Mouse (Mus musculus) adrenal gland, postnatal 4 days (tissue): ENCODE measurements at regions not wholly inside any gene's neighbourhood (a gene's known extent, or its start where the extent isn't known, plus 50 kb on each side); places are given as distances from the start of the nearest gene placed in this dataset.

Experiments
- DNase-seq, 2 experiments: peaks; one replicate each; pipeline ENCODE4 v3.0.0; 2021 to 2022; ENCODE audit warnings: low spot score in 2 of 2, mixed read lengths in 2 of 2

DNA sequence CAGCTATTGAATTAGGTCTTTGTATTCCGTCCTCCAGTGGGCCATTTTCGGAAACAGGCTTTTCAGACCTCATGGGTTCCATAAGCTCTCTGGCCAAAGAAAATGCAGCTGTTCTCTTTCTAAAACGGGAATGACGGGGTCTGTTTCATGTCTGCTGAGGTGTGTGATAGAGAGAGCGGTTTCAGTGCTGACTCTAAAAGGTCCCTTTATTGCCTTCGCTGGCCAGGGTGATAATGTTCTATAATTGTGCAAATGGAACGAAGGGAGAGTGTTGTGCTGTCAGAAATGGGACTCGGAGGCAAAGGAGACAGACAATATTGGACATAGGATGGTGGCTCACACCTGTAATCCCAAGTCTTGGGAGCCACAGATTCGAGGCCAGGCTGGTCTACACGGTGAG is 53.5 kb upstream of the Osbpl8 start:
- DNase-seq, result no peak

DNA sequence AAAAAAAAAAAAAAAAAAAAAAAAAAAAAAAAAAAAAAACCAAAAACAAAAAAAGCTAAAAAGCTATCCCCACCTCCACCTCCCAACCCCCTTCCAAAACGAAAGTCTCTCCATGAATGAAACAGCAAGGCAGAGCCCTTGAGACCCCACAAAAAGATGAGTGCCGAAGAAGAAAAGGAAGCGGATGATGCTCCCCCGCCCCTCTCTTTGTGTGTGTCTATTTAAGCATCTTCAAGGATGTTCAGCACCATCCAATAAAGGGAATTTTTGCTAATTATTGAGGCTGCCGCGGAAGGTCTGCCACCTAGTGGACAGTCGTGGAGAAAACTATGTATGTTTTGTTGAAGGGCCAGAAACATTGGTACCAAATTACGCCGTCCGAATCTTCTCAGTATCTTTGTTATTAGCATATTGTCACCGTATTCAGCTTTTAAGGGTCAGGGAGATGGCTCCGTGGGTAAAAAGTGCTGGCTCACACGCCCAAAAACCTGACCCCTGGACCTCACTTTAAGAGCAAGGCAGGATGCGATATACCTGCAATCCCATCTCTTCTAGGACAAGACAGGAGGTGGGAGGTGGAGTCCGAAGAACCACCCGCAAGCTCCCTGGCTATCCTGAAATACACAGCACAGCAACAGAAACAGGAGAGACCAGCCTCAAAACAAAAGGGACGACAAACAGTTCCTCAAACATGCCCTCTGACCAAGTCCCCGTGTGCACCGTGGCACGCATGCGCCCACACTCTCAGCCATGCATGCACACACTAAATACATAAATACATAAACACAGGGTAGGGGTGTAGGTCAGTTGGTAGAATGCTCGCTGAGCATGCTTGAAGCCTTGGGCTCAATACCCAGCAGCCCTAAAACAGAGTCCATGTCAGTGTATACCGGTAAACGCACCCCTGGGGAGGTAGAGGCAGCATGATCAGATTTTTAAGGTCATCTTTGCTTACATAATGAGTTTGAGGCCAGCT is 55.6 kb upstream of the Osbpl8 start:
- DNase-seq, result no peak

DNA sequence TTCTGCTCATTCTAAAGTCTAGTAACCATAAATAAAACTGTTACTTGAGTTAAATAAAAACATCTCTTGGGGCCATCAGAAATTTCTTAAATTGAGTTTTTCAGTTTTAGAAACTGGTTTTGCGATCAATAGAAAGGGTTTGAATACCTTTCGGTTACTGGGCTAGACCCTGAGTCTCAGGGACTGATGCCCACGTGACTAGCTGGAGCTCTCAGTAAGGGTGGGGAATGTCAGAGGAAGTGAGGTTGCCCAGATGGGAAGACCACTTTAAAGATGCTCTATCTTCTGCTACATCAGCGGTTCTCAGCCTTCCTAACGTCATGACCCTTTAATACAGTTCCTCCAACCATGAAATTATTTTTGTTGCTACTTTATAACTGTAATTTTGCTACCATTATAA is 56.7 kb upstream of the Osbpl8 start:
- DNase-seq, result no peak

GRCm38 (mm10) chr10:111107387-111107786 is 57.2 kb upstream of the Osbpl8 start:
- DNase-seq, result peak in 1 of 2 experiments; percentile 21

DNA sequence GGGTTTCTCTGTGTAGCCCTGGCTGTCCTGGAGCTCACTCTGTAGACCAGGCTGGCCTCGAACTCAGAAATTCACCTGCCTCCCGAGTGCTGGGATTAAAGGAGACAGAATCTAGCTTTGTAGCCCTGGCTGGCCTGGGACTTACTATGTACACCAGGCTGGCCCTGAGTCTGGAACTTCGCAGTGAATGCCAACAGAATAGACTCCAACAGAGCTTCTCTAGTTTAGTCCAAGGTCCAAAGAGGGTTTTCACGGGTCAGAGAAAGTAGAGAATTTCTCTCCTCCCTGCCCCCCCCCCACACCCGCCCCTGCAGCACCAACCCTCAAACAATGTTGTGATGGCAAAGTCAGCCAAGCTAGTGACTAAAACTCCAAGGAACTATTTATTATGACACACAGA is 58.1 kb upstream of the Osbpl8 start:
- no peak for DNase-seq

DNA sequence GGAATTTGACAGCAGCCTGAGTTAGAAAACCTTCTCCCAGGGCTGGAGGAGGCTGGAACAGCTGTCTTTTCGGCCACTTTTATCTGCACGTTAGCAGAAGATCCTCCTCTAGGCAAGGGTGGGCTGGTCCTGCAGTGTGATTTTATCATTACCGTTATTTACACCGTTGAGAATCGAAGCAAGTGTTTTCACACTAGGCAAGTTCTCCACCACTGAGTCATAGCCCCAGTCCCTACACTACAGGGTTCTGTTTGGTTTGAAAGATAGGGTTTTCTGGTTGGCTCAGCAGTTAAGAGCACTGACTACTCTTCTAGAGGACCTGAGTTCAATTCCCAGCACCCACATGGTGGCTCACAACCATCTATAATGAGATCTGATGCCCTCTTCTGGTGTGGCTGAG is 58.9 kb upstream of the Osbpl8 start:
- no peak for DNase-seq

DNA sequence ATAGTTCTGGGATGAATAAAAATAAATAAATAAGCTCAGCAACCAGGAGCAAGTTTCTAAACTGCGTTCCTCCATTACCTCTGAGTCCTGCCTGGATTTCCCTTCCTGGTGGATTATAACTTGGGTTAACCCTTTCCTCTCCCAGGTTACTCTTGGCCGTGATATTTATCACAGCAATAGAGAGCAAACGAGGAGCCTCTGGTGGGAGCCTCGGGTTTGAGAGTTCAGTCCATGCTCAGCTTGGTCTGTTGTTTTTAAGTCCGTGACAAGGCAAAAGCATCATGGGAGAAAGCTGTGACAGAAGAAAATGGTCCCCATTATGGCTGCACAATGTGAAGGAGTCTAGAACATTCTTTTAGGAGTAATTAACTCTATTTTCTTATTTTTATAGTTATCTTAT is 61.0 kb upstream of the Osbpl8 start:
- no peak for DNase-seq

DNA sequence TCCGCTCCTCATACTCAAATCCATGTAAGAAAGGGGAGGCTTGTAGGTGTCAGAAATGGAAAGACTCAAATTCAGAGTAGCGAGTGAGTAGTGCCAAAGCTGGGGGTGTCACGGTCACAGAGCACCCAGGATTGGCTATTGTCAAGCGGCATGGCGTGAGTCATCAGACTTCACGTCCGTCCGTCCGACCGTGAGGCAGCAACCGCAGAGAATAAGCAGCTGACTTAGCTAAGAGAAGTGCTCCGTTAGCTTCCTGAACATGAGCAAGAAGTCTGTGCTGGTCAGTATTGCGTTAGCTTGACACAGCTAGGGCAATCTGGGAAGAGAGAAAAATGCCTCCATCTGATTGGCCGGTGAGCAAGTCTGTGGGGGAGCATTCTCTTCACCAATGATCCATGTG is 61.5 kb upstream of the Osbpl8 start:
- no peak for DNase-seq

GRCm38 (mm10) chr10:111101901-111102761 is 62.4 kb upstream of the Osbpl8 start:
- peak in 1 of 2 experiments; percentile 21 for DNase-seq

DNA sequence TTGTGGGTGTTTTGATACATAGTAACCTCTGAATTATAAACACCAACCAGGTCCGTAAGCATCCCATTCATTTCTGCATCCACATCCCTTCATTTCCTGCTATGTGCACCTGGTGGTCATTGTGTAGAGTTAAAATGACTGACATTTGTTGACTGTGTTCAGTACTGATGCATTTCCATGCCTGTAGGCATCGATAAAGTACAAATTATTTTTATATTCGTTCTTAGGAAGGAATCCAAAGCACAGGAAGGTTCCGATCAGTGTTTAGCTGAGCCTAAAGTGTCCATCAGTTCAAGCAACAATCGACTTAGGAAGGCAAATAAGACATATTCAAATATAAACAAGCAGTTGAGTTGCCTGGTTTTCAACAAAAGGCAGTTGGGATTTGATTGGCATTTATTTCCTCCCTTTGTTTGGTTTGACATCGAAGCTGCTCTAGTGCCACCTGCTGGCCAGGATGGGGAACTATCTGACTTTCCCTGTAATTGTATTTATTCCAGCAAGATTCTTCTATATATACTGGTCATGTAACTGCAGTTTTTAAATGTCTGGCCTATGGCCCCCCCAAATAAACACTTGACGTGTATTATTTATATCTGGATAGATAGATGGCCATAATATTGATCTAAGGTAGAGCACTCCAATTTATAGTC is 64.6 kb upstream of the Osbpl8 start:
- DNase-seq, result peak; percentile 30 to 48

GRCm38 (mm10) chr10:111099059-111099811 is 65.3 kb upstream of the Osbpl8 start:
- no peak for DNase-seq

- no peak for DNase-seq
Measured at GRCm38 (mm10) chr10:111097245-111097644, 67.3 kb upstream of the Osbpl8 start.

- no peak for DNase-seq
Measured at GRCm38 (mm10) chr10:111096811-111097210, 67.7 kb upstream of the Osbpl8 start.

GRCm38 (mm10) chr10:111094405-111094804 is 70.1 kb upstream of the Osbpl8 start:
- DNase-seq, result no peak

- DNase-seq, result no peak
Measured at GRCm38 (mm10) chr10:111089382-111089781, 75.2 kb upstream of the Osbpl8 start.

DNA sequence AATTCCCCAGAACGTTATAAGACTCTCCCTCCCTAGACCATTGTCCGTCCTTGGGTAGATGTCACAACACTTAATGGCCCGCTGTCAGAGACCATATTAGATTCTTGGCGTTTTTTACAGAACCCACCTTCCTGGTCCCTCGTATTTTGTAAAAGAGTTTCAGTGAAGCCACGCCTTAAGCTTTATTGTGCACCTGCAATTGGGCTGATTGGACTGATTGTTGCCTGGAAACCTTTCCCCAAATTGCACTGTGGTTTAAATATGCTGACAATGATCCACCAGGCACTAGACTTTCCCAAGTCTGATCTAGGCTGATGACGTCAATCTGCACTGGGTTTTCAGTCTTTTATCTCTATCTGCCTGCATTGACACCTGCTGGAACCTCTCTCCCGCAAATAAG is 75.6 kb upstream of the Zdhhc17 start:
- DNase-seq, result no peak

DNA sequence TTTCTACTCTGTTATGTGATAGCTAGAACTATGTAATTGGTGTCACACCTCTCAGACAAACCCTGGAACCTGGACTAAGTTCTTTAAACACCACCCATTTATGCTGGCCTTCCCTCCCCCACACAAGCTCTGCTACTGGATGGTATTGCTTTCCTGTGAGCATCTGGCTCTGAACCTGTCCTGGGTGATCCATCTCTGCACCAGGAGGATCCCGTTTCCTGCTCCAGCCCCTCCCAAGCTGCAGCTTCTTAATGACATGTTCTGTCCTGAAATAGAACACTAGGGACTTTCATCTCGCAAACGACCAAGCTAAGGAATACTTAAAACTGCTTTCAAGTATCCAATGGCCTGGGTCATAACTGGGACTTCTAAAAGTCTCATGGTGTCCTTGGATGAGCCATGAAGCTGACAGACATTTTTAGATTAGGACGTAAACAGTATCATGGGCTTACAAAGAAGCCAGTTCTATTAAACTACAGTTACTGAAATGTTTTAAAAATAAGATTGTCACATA is 74.4 kb upstream of the Zdhhc17 start:
- DNase-seq, result no peak

GRCm38 (mm10) chr10:111083861-111084260 is 73.9 kb upstream of the Zdhhc17 start:
- no peak for DNase-seq

GRCm38 (mm10) chr10:111083338-111083737 is 73.4 kb upstream of the Zdhhc17 start:
- no peak for DNase-seq

- no peak for DNase-seq
Measured at GRCm38 (mm10) chr10:111080322-111080721, 70.4 kb upstream of the Zdhhc17 start.

DNA sequence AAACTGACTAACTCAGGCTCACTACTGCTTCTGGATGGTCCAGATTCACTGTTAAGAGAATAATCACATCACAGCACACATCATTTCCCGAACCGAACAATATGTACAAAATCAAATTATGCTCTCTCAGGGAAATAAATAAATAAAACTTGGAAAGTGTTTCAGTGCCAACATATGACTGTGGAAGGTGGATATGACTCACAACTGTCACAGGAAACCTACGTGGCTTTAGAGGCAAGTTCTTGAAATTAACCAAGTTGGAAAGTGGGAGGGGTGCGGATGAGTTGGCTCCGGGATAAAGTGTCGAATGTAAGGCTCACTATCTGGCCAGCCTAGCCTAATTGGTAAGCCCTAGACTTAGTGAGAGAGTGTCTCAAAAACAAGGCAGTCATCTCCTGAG is 69.1 kb upstream of the Zdhhc17 start:
- DNase-seq, result no peak
